ENCODE assay signal across 10 mouse cellular contexts in the genomic region with DNA sequence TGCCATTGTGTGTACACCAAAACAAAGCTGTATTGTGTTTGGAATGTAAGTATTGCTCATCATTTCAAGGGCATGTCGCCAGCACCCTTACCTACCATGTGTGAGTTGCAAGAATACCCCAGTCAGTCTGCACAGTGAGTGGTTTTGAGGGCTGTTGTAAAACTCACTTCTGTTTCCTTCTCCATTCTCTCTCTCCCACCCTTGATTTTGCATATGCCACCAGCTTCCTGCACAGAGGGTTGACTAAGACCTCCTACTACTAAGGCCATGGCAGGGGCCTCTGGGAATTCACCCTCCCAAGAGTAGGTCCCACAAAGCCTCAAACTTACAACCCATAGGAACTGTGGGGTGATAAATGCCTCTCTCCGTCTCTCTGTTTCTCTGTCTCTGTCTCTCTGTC.
"Had no signal": no experiment of that assay in that cellular context is flagged by ENCODE, and none has a peak within 500 bp of the region (broad histone marks: within the 10 kb centered on the region; RNA-seq: fewer than 3 reads in every experiment).

No protein-coding gene starts in this region.

- H3K27ac ChIP-seq: intestine, embryonic 15.5 days; limb, embryonic 12.5 days; liver, embryonic 13.5 days; lung, embryonic 15.5 days; neural tube, embryonic 12.5 days had no signal

- H3K4me3 ChIP-seq: intestine, embryonic 15.5 days; limb, embryonic 12.5 days; liver, embryonic 13.5 days; lung, embryonic 15.5 days; neural tube, embryonic 12.5 days had no signal

- DNase-seq: kidney, adult 18-20 months; kidney, postnatal 10 days; liver; liver, embryonic 13.5 days; liver, postnatal 0 days; midbrain, embryonic 14.5 days had no signal

- ATAC-seq: intestine, embryonic 15.5 days; liver, postnatal 0 days had no signal
